Mouse (Mus musculus) kidney, postnatal 4 days (tissue): ENCODE data around the gene Brd2.

Experiments
- DNase-seq, 2 experiments: peaks; one replicate each; pipeline ENCODE4 v3.0.0; 2021; ENCODE audit warnings: mixed read lengths in 2 of 2

Gene Brd2

GRCm38 (mm10) chr17:34079621-34080020 lies 42.8 kb downstream of the Brd2 start:
- DNase-seq = peak in 1 of 2 experiments; percentile 26

GRCm38 (mm10) chr17:34079002-34079401 lies 43.4 kb downstream of the Brd2 start:
- DNase-seq = no peak

DNA sequence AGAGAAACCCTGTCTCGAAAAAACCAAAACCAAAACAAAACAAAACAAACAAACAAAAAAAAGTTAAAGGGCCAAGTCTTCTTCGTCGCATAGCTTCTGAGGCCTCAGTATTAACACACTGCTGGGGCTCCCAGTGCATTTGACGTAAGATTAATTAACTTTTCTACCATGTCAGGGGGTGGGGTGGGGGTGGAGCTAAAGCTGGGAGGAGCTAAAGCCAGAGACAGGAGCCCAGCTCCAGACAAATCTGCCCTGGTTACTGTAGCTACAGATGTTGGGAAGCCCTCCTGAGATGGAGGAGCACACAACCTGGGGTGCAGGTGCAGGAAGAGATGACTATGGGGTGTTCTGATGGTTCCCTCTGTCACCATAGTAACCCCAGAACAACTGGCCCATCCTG lies 44.3 kb downstream of the Brd2 start:
- DNase-seq = peak in 1 of 2 experiments; percentile 10

- DNase-seq = peak; percentile 83 to 86
Measured at GRCm38 (mm10) chr17:34077549-34077948, 44.9 kb downstream of the Brd2 start.

GRCm38 (mm10) chr17:34075271-34075670 lies 47.2 kb downstream of the Brd2 start:
- DNase-seq = peak; percentile 85 to 86

DNA sequence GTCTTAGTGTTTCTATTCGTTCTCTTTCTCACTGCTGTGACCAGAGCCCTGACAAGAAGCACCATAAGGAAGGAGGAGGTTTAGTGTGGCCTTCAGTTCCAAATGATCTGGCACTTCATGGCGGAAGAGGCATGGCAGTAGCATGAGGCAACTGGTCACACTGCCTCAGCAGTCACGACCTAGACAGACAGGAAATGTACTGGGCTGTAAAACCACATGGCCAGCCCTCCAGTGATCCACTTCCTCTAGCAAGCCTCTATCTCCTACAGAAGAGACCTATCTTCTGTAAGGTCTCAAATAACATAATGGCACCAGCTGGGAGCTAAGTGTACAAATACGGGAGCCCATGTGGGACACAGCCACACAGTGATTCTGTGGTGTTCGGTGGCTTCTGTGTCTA lies 50.3 kb downstream of the Brd2 start:
- DNase-seq = no peak

GRCm38 (mm10) chr17:34068864-34069263 lies 53.6 kb downstream of the Brd2 start:
- no peak for DNase-seq
